Mouse (Mus musculus) retina, postnatal 7 days (tissue): ENCODE results near the gene Vmn1r235.
A peak's percentile ranks its signal among the peaks of the same experiment; 100 is the strongest.
"Not testable (repeated sequence)": the region's sequence is repeated elsewhere in the genome, so short reads cannot be mapped to it uniquely, and the experiment has no call there.

Source experiments
- DNase-seq: peaks from one replicate; pipeline ENCODE4 v3.0.0-alpha.2; 2012; ENCODE audit warnings: low read depth, low spot score

The Vmn1r235 gene

DNA sequence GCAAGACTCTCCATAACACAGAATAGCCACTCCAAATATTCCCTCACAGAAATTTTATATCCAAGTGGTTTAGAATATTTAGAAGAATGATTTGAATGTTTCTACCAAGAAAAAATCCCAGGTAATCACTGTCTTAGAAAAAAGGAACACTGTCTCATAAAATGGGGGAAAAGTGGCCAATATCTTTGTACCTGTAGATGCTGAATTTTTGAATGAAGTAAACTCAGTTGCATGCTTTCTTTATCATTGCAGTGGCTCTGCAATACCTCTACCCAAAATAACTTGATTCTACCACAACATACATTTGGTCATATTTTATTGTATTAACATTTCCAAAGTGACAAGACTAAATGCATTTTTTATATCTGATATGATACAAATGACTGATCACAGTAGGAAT is at the start of gene Vmn1r235:
Gene Vmn1r235, plus strand, starts transcription at position 301 of the 400 bp plus-strand sequence.
- no peak for DNase-seq

DNA sequence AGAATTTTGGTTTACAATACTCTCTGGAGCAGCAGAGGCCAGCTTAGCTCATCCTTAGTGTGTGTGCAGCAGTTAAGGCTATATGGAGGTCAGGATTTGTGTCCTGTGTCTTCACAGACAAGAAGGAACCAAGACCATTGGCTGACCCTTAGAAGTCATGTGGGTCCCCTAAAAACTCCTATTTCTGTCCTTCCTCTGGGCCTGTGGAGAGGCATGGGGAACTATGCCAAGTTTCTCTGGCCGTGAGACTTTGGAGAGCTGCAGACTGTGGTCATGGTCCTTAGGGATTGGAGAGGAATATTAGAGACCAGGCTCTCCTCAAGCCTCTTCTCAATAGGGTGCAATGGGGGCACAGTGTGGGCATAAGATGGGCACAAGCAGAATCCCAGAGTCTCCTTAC is 45.1 kb upstream of the Vmn1r235 start:
- DNase-seq = not testable (repeated sequence)

DNA sequence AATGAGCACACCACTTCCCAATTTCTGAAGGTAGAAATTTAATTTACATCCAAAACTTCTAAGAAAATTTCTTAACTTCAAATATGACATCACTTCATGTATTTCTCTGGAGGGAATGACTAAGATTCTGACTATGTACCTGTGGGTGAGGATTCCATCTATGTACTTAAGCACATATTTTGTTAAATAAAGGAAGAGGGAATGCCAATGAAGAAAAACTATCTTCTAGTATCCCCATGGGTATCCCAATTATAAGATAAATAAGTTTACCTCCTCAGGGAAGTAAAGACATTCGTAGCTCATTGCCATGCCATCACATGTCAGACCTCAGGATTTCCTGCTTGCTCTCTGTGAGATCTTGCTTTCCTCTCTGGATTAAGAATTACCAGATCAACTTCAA is 30.4 kb upstream of the Vmn1r235 start, which contains the start of gene Vmn1r234:
Gene Vmn1r234, plus strand, starts transcription at position 301 of the 400 bp plus-strand sequence.
- DNase-seq = no peak

DNA sequence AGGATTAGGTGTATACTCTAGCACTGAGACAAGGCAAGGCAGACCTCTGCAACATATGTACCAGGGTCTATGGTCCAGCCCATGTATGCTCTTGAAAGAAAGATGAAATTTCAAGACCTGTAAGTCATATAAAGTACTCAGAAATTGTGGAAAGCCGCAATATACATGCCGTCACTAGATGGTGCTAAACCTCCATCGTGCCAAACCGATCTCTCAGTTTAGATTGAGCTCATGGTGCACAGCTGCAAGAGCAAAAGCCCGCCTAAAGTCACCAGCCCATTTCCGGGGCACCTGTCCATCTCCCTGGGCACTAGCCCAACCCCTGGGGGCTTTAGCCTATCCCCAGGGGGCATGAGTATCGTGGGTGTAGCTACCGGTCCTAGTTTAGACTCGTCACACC is 24.6 kb upstream of the Vmn1r235 start:
- DNase-seq = no peak

GRCm38 (mm10) chr17:21272103-21272502 is 15.9 kb downstream of the Vmn1r235 start:
- peak; percentile 41 for DNase-seq

DNA sequence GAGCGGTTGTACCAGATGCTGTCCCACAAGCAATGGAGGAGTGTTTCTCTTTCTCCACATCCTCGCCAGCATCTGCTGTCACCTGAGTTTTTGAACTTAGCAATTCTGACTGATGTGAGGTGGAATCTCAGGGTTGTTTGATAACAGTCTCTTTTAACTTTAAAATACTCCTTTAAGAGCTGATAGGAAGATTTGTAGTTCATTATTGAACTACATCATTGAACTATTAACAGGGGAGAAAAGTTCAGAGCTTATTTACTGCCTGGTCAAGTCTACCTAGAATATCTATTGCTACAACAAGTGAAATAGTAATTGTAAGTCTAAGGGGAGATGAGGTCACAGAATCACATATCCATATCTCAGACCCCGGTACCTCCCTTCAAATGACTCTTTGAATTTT is 26.4 kb downstream of the Vmn1r235 start, which contains the start of gene Vmn1r236:
Gene Vmn1r236, plus strand, starts transcription at position 301 of the 400 bp plus-strand sequence.
- DNase-seq = no peak

DNA sequence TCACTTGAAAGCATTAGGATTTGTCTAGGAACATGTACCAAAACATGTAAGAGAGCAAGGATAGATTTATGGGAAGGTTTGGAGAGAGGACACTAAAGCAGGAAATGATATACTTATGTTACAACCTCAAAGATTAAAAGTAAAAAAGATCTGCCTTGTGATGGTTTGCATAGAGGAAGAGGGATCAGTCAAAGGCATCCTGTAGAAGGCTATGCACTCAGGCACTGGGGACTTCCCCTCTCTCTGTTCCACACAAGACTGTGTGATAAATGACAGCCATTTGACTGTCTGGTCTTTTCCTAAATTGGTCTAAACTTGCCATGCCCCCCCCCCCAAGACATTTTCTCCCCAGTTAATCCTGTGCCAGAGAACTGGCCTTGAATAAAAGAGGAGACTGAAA is 28.2 kb downstream of the Vmn1r235 start:
- no peak for DNase-seq

GRCm38 (mm10) chr17:21289695-21290094 is 33.5 kb downstream of the Vmn1r235 start:
- DNase-seq = no peak

DNA sequence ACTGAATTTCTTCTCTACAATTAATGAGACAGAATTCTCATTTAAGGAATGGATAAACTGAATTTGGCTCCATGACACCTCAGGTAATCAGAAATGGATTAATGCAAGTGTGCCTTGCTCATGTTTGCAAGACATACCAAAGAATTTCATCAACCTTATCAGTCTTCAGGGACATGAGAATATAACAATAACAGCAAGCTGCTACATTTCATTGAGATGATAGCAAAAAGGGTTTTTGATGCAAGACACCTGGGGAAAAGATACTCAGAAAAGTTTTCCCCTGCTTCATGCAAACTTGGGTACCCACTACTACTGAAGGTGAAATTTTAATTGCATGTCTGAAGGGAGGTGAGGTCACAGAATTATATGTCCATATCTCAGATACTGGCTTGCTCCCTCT is 55.4 kb downstream of the Vmn1r235 start, which contains the start of gene Vmn1r237:
Gene Vmn1r237, plus strand, starts transcription at position 301 of the 400 bp plus-strand sequence.
- no peak for DNase-seq
